Mouse (Mus musculus) kidney, adult 9 months (tissue): ENCODE measurements around the gene Gm8094.
A peak's percentile ranks its signal among the peaks of the same experiment; 100 is the strongest.
"Not testable (repeated sequence)": the region's sequence is repeated elsewhere in the genome, so short reads cannot be mapped to it uniquely, and the experiment has no call there.

Experiments used
- DNase-seq: peaks from one replicate; pipeline ENCODE4 v3.0.0; 2022

Gm8094 gene

GRCm38 (mm10) chr14:43076543-43076942 is at the start of gene Gm8094:
Gene Gm8094 (minus strand): TSS chr14:43076643.
- not testable (repeated sequence) for DNase-seq

GRCm38 (mm10) chr14:43119673-43120072 is 43.2 kb upstream of the Gm8094 start:
- not testable (repeated sequence) for DNase-seq

GRCm38 (mm10) chr14:43100301-43100700 is 23.9 kb upstream of the Gm8094 start, which contains the start of gene Gm8104:
Gene Gm8104 (plus strand): TSS chr14:43100601.
- DNase-seq, result not testable (repeated sequence)

GRCm38 (mm10) chr14:43089103-43089919 is 12.9 kb upstream of the Gm8094 start:
- not testable (repeated sequence) for DNase-seq

GRCm38 (mm10) chr14:43084936-43085730 is 8.7 kb upstream of the Gm8094 start:
- peak; percentile 11 for DNase-seq

GRCm38 (mm10) chr14:43060179-43060578 is 16.3 kb downstream of the Gm8094 start:
- not testable (repeated sequence) for DNase-seq

GRCm38 (mm10) chr14:43058063-43058462 is 18.4 kb downstream of the Gm8094 start:
- DNase-seq, result not testable (repeated sequence)
